Mouse (Mus musculus) activated CD4-positive, CD25-positive, alpha-beta regulatory T cell (primary cell): Measurements from ENCODE around the gene Zdhhc1. TPM values are rescaled to one million over a fixed set of nuclear protein-coding genes. Genes with fewer than 3 reads are reported as not detected.

ENCODE experiments used
- polyA plus RNA-seq, 2 experiments: library from polyadenylated mRNA; unstranded; fragments of 100-300 nt; shearing (Covaris generic); gene quantifications; one replicate each; pipeline ENCODE4 v1.2.1; 2017

Gene Zdhhc1
- 1 to 10 TPM; 1.5 to 4.3 TPM for polyA plus RNA-seq

DNA sequence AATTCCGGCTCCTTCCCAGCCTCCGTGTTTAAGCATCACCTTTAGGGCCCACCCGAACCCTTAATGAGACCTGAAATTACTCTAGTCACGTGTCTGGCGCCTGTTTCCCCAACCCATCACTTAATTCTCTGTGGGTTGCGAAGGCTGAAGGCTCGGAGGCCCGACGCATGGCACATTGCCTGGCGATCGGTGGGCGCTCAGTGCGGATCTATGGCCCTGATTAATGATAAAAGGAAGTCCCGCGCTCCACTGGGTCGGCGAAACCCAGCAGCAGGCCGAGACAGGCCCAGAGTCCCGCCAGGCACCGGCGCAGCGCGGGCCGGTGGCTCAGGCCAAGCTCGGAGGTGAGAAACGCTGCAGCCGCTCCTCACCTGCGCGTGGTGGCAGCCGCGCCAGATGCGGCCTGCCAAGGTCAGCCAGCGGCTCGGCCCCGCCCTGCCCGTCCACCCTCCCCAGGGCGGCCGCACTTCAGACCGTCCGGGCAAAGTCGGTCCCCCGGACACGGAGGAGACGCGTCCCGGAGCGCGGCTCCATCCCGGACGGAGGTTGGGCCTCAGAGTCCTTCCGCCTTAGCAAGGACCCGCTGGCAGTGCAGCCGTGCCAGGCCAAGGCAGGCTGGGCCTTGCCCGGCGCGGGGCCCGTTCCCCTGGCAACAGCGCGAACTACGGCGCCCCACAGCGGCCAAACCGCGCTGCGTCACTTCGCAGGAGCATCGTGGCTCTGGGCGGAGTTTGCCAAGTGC, at the start of gene Zdhhc1:
Zdhhc1 (minus strand) TSS at position 464 of the 742 bp plus-strand sequence.

GRCm38 (mm10) chr8:105518436-105519313, 22.0 kb upstream of the Zdhhc1 start, which contains the start of gene Hsd11b2:
Hsd11b2 (plus strand) TSS chr8:105518755.

DNA sequence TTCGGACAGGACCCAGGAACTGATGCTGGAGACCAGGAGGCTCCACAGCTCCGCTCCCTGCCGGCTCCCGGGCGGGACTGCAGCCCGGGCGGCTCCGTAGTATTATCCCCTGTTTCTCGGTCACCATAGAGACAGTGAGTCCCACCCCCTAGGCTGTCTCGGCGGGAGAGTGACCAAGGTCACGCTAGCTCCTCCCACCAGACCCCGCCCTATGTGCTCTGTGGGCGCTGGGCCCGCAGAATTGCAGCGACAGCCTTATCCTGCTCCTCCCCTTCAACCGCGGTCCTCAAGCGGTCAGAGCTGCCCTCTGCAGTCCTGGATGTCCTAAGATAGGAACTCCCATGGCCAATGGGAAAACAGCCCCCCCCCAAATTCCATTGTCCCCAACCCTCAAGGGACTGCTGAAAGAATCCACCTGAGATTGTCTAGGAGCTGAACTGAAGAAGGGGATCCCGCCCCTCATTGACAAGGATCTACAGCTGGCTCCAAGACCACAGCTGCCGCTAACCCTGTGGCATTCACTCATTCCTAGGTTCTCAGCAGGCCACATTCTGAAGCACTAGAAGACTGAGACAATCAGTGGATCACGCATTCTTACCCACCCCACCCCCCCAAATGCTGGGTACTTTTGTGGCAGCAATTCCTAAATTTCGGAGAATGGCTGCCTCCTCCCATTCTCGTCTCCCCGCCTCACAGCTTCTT, 25.2 kb downstream of the Zdhhc1 start, which contains the start of gene Tppp3:
Tppp3 (minus strand) TSS at position 213 of the 702 bp plus-strand sequence.

Other genes starting within 250 kb of the Zdhhc1 start
- 1 to 10 TPM; 1.2 to 2.0 TPM for gene B3gnt9, start 241.7 kb downstream of the Zdhhc1 start, polyA plus RNA-seq
- 10 to 100 TPM; 58.0 to 82.4 TPM for gene Tradd, start 232.3 kb downstream of the Zdhhc1 start, polyA plus RNA-seq
- gene Fbxl8, start 232.3 kb downstream of the Zdhhc1 start, polyA plus RNA-seq: 10 to 100 TPM; 16.9 to 24.8 TPM
- gene Hsf4, start 227.1 kb downstream of the Zdhhc1 start, polyA plus RNA-seq: under 1 TPM; 0.92 to 0.93 TPM
- not detected for gene Nol3, start 220.8 kb downstream of the Zdhhc1 start, polyA plus RNA-seq
- 1 to 10 TPM in 1 of 2 experiments, under 1 TPM in 1; 0.60 to 2.2 TPM for gene 4931428F04Rik, start 207.0 kb downstream of the Zdhhc1 start, polyA plus RNA-seq
- gene Exoc3l, start 200.8 kb downstream of the Zdhhc1 start, polyA plus RNA-seq: 1 to 10 TPM; 1.0 to 1.3 TPM
- gene E2f4, start 199.2 kb downstream of the Zdhhc1 start, polyA plus RNA-seq: 100 to 1,000 TPM; 156 to 166 TPM
- gene Elmo3, start 191.3 kb downstream of the Zdhhc1 start, polyA plus RNA-seq: 10 to 100 TPM in 1 of 2 experiments, 1 to 10 TPM in 1; 4.4 to 10.1 TPM
- gene Lrrc29, start 170.6 kb downstream of the Zdhhc1 start, polyA plus RNA-seq: 1 to 10 TPM; 3.3 TPM
- 100 to 1,000 TPM; 127 to 128 TPM for gene Tmem208, start 170.5 kb downstream of the Zdhhc1 start, polyA plus RNA-seq
- 1 to 10 TPM; 1.3 to 2.4 TPM for gene Fhod1, start 148.9 kb downstream of the Zdhhc1 start, polyA plus RNA-seq
- gene Slc9a5, start 148.1 kb downstream of the Zdhhc1 start, polyA plus RNA-seq: 1 to 10 TPM in 1 of 2 experiments, under 1 TPM in 1; 0.10 to 2.2 TPM
- 1 to 10 TPM in 1 of 2 experiments, not detected in 1; 1.1 TPM for gene Plekhg4, start 123.6 kb downstream of the Zdhhc1 start, polyA plus RNA-seq
- under 1 TPM in 1 of 2 experiments, not detected in 1; 0.63 TPM for gene Kctd19, start 83.4 kb downstream of the Zdhhc1 start, polyA plus RNA-seq
- gene Lrrc36, start 83.3 kb downstream of the Zdhhc1 start, polyA plus RNA-seq: not detected
- gene Tppp3, start 25.4 kb downstream of the Zdhhc1 start, polyA plus RNA-seq: 1 to 10 TPM in 1 of 2 experiments, not detected in 1; 1.8 TPM
- gene Hsd11b2, start 21.9 kb upstream of the Zdhhc1 start, polyA plus RNA-seq: under 1 TPM in 1 of 2 experiments, not detected in 1; 0.37 TPM
- 10 to 100 TPM; 56.2 to 62.2 TPM for gene Atp6v0d1, start 69.1 kb upstream of the Zdhhc1 start, polyA plus RNA-seq
- gene Ripor1, start 108.4 kb upstream of the Zdhhc1 start, polyA plus RNA-seq: 10 to 100 TPM; 13.2 to 18.4 TPM
- 100 to 1,000 TPM; 174 to 204 TPM for gene Ctcf, start 139.7 kb upstream of the Zdhhc1 start, polyA plus RNA-seq
- under 1 TPM in 1 of 2 experiments, not detected in 1; 0.90 TPM for gene Agrp, start 140.5 kb upstream of the Zdhhc1 start, polyA plus RNA-seq
- gene Carmil2, start 189.4 kb upstream of the Zdhhc1 start, polyA plus RNA-seq: 100 to 1,000 TPM in 1 of 2 experiments, 10 to 100 TPM in 1; 90.8 to 130 TPM
- 10 to 100 TPM; 65.1 to 65.6 TPM for gene Acd, start 204.2 kb upstream of the Zdhhc1 start, polyA plus RNA-seq
- gene Pard6a, start 204.2 kb upstream of the Zdhhc1 start, polyA plus RNA-seq: 10 to 100 TPM in 1 of 2 experiments, 1 to 10 TPM in 1; 8.3 to 10.2 TPM
- gene 4933405L10Rik, start 210.8 kb upstream of the Zdhhc1 start, polyA plus RNA-seq: under 1 TPM in 1 of 2 experiments, not detected in 1; 0.26 TPM
- 1 to 10 TPM; 1.8 to 6.9 TPM for gene Enkd1, start 211.3 kb upstream of the Zdhhc1 start, polyA plus RNA-seq